Mouse (Mus musculus) neural tube, embryonic 13.5 days (tissue): Measurements from ENCODE around the gene Bsg. TPM values are rescaled to one million over a fixed set of nuclear protein-coding genes. Genes with fewer than 3 reads are reported as not detected.
A peak's percentile ranks its signal among the peaks of the same experiment; 100 is the strongest.

ENCODE experiments used
- ATAC-seq: fragments of 200-750 bp; cut with Nextera tagmentation; 2 replicates; pipeline ENCODE4 v1.8.0; 2017; ENCODE audit warnings: low read depth, mild to moderate bottlenecking, moderate TSS enrichment, moderate library complexity
- H3K27ac ChIP-seq: fragments of 300-500 bp; sonication (generic); replicated peaks from 2 replicates; pipeline ENCODE4 v1.5.1; 2015; ENCODE audit warnings: moderate library complexity, mild to moderate bottlenecking, inconsistent platforms
- H3K27me3 ChIP-seq: fragments of 300-500 bp; sonication (generic); 2 replicates; pipeline ENCODE4 v1.6.1; 2015; ENCODE audit warnings: mild to moderate bottlenecking, inconsistent platforms
- H3K36me3 ChIP-seq: fragments of 300-500 bp; sonication (generic); 2 replicates; pipeline ENCODE4 v1.6.1; 2015; ENCODE audit warnings: mild to moderate bottlenecking, inconsistent platforms
- H3K4me1 ChIP-seq: fragments of 300-500 bp; sonication (generic); replicated peaks from 2 replicates; pipeline ENCODE4 v1.6.1; 2015; ENCODE audit warnings: inconsistent platforms
- H3K4me2 ChIP-seq: fragments of 300-500 bp; sonication (generic); 2 replicates; pipeline ENCODE4 v1.6.1; 2015; ENCODE audit warnings: inconsistent platforms, mild to moderate bottlenecking, moderate library complexity
- H3K4me3 ChIP-seq: fragments of 300-500 bp; sonication (generic); 2 replicates; pipeline ENCODE4 v1.5.1; 2015; ENCODE audit warnings: mild to moderate bottlenecking, inconsistent platforms
- H3K9ac ChIP-seq: fragments of 300-500 bp; sonication (generic); 2 replicates; pipeline ENCODE4 v1.6.1; 2015; ENCODE audit warnings: moderate library complexity, mild to moderate bottlenecking, inconsistent platforms
- H3K9me3 ChIP-seq: fragments of 300-500 bp; sonication (generic); 2 replicates; pipeline ENCODE4 v1.6.1; 2016; ENCODE audit warnings: inconsistent platforms
- WGBS: fragments of 180-500 bp; shearing (Covaris S2); methylation state at CpG from one replicate; pipeline ENCODE4 v1.1.7; 2015; 5-methylcytosine and 5-hydroxymethylcytosine counted together
- polyA plus RNA-seq: library from polyadenylated mRNA; unstranded; fragments of >200 nt; fragmentation: Nextera tagmentation; extraction: Ambion mirVana; gene quantifications from 2 replicates; pipeline ENCODE4 v1.2.1, GENCODE M21; 2015

The Bsg gene
- polyA plus RNA-seq, 1 experiment from 2014 or later, result 762 TPM

- Histone ChIP-seq H3K4me3 (peak overlapping the region; percentile 92), H3K4me1 (peaks cover 30% of the 10 kb centered on the region), H3K9ac (peak overlapping the region; percentile 95), H3K27ac (peak overlapping the region; percentile 98), H3K27me3 (no peaks in the 10 kb centered on the region), H3K4me2 (peak overlapping the region; percentile 99), H3K36me3 (peaks cover 17% of the 10 kb centered on the region), H3K9me3 (no peaks in the 10 kb centered on the region)
- 26% methylated on average over 15 of the region's 15 CpGs for WGBS
- ATAC-seq, result peak; percentile 28
These were observed 34.0 kb upstream of the Bsg start for GRCm38 (mm10) chr10:79670071-79670888.

GRCm38 (mm10) chr10:79671396-79672087 lies 32.7 kb upstream of the Bsg start:
- Histone ChIP-seq H3K27ac (0 out of 2 replicates have a peak overlapping the region, but pooled peaks have one; percentile 98), H3K4me2 (peak overlapping the region; percentile 99), H3K9me3 (no peaks in the 10 kb centered on the region), H3K4me1 (peaks cover 30% of the 10 kb centered on the region), H3K36me3 (peaks cover 29% of the 10 kb centered on the region), H3K27me3 (no peaks in the 10 kb centered on the region), H3K4me3 (peak overlapping the region; percentile 92; the same call in 1 of the 2 replicates), H3K9ac (peak overlapping the region; percentile 95)
- no peak for ATAC-seq
- whole genome bisulfite sequencing, result 25% methylated on average over 6 of the region's 6 CpGs

- Histone ChIP-seq H3K27ac (no peak overlapping the region), H3K9ac (no peak overlapping the region), H3K4me1 (peaks cover 30% of the 10 kb centered on the region), H3K9me3 (no peaks in the 10 kb centered on the region), H3K4me2 (no peak overlapping the region), H3K36me3 (peaks cover 35% of the 10 kb centered on the region), H3K4me3 (no peak overlapping the region), H3K27me3 (no peaks in the 10 kb centered on the region)
- ATAC-seq, result no peak
- 51% methylated on average over 3 of the region's 3 CpGs for WGBS
These were observed 32.2 kb upstream of the Bsg start for GRCm38 (mm10) chr10:79672088-79672455.

GRCm38 (mm10) chr10:79673054-79673453 lies 31.2 kb upstream of the Bsg start:
- H3K4me1 ChIP-seq, result peaks cover 27% of the 10 kb centered on the region
- H3K9ac ChIP-seq, result no peak overlapping the region
- no peak for ATAC-seq
- H3K4me3 ChIP-seq, result no peak overlapping the region
- H3K4me2 ChIP-seq, result no peak overlapping the region
- peaks cover 35% of the 10 kb centered on the region for H3K36me3 ChIP-seq
- no peaks in the 10 kb centered on the region for H3K27me3 ChIP-seq
- 100% methylated on average over 3 of the region's 3 CpGs for WGBS
- no peak overlapping the region for H3K27ac ChIP-seq
- H3K9me3 ChIP-seq, result no peaks in the 10 kb centered on the region

DNA sequence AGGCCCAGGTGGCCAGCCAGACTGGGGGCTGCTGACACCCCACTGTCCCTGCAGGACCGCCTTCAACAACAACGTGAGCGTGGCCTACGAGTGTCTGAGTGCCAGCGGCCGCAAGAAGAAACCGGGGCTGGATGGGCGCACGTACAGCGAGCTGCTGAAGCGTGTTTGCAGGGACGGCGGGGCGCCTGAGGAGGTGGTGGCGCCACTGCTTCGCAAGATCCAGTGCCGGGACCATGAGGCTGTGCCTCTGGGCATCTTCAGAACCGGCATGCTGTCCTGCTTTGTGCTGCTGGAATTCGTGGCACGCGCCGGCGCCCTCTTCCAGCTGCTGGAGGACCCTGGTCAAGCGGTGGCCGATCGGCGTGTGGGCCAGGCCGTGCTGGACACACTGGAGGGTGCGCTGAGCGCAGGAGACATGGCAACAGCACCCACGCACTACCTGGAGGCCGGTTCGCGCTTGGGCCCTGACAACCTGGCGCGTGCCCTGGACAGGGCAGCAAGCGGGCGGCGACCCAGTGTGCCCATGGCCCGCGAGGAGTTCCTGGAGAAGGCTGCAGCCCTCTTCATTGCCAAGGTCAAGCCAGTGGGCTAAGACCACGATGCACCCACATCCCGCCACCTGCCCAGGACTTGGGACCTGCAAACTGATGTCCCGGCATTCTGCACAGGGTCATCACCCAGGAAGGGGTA lies 28.8 kb upstream of the Bsg start:
- 62% methylated on average over 44 of the region's 44 CpGs for WGBS
- H3K27ac ChIP-seq, result no peak overlapping the region
- ATAC-seq, result no peak

GRCm38 (mm10) chr10:79680606-79681495 lies 23.4 kb upstream of the Bsg start:
- peak overlapping the region; percentile 86 for H3K27ac ChIP-seq
- ATAC-seq, result peak; percentile 42
- peak overlapping the region; percentile 98 for H3K4me2 ChIP-seq
- H3K36me3 ChIP-seq, result peaks cover 28% of the 10 kb centered on the region
- H3K4me1 ChIP-seq, result peaks cover 25% of the 10 kb centered on the region
- no peaks in the 10 kb centered on the region for H3K9me3 ChIP-seq
- 41% methylated on average over 11 of the region's 11 CpGs for WGBS
- peak overlapping the region; percentile 69 for H3K9ac ChIP-seq
- no peaks in the 10 kb centered on the region for H3K27me3 ChIP-seq
- peak overlapping the region; percentile 85 for H3K4me3 ChIP-seq

More for the DNA sequence above, 28.8 kb upstream of the Bsg start:
- H3K9ac ChIP-seq, result no peak overlapping the region
- H3K4me2 ChIP-seq, result no peak overlapping the region
- H3K4me3 ChIP-seq, result no peak overlapping the region
- peaks cover 16% of the 10 kb centered on the region for H3K4me1 ChIP-seq
- no peaks in the 10 kb centered on the region for H3K27me3 ChIP-seq
- peaks cover 35% of the 10 kb centered on the region for H3K36me3 ChIP-seq
- H3K9me3 ChIP-seq, result no peaks in the 10 kb centered on the region

DNA sequence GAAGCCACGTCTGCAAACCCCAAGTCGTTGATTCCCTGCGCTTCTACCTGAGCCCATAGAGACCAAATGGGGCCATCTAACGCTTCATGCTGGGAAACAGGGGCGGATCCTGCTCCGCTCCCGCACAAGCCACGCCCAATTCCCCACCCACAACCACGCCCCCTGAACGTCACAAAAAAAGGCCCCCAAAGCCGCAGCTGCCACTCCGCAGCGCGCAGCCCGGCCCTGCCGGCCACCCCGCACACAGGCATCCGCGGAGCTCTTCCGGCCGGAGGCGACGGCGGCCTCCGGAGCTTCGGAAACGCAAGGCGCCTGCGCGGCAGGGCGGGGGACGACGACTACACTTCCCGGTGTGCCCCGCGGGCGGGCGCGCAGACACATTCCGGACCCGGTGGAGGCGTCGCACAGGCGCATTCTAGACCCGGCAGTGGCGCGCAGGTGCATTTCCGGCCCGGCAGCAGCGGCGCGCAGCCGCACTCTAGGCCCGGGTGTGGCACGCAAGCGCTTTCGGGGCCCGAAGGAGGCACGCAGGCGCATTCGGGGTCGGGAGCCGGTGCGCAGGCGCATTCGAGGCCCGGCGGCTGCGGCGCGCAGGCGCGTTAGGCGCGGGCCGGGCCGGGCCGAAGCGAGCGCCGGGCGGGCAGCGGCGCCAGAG lies 22.6 kb upstream of the Bsg start, which contains the start of gene Cdc34:
Gene Cdc34 (plus strand): TSS at position 605 of the 655 bp plus-strand sequence.
- peaks cover 28% of the 10 kb centered on the region for H3K36me3 ChIP-seq
- H3K4me1 ChIP-seq, result peaks cover 25% of the 10 kb centered on the region
- peak within 1 kb of the TSS; percentile 86 for H3K27ac ChIP-seq
- H3K4me3 ChIP-seq, result peak within 1 kb of the TSS; percentile 85
- peak within 1 kb of the TSS; percentile 91 for H3K9ac ChIP-seq
- WGBS, result under 1% methylated on average over 75 of the region's 84 CpGs
- no peaks in the 10 kb centered on the region for H3K9me3 ChIP-seq
- H3K4me2 ChIP-seq, result peak within 1 kb of the TSS; percentile 98
- H3K27me3 ChIP-seq, result no peaks in the 10 kb centered on the region
- ATAC-seq, result peak; percentile 92

- Histone ChIP-seq H3K4me1 (peaks cover 25% of the 10 kb centered on the region), H3K27me3 (no peaks in the 10 kb centered on the region), H3K36me3 (peaks cover 32% of the 10 kb centered on the region), H3K9ac (peak overlapping the region; percentile 91), H3K27ac (peak overlapping the region; percentile 67), H3K4me2 (peak overlapping the region; percentile 98), H3K4me3 (peak overlapping the region; percentile 85), H3K9me3 (no peaks in the 10 kb centered on the region)
- WGBS, result 1% methylated on average over 10 of the region's 10 CpGs
- ATAC-seq, result no peak; the same call in 1 of the 2 replicates
These were observed 21.8 kb upstream of the Bsg start for GRCm38 (mm10) chr10:79682551-79682915.

- H3K4me2 ChIP-seq, result peak overlapping the region; percentile 98
- no peaks in the 10 kb centered on the region for H3K9me3 ChIP-seq
- H3K27ac ChIP-seq, result peak overlapping the region; percentile 67
- H3K36me3 ChIP-seq, result peaks cover 38% of the 10 kb centered on the region
- 6% methylated on average over 10 of the region's 10 CpGs for WGBS
- peaks cover 25% of the 10 kb centered on the region for H3K4me1 ChIP-seq
- no peak for ATAC-seq
- H3K9ac ChIP-seq, result peak overlapping the region; percentile 91
- H3K27me3 ChIP-seq, result no peaks in the 10 kb centered on the region
- peak overlapping the region; percentile 85 for H3K4me3 ChIP-seq
These were observed 21.2 kb upstream of the Bsg start for GRCm38 (mm10) chr10:79682916-79683582.

- Histone ChIP-seq H3K9me3 (no peaks in the 10 kb centered on the region), H3K36me3 (peaks cover 47% of the 10 kb centered on the region), H3K9ac (peak overlapping the region; percentile 91), H3K27me3 (no peaks in the 10 kb centered on the region), H3K4me2 (peak overlapping the region; percentile 98), H3K4me1 (peaks cover 25% of the 10 kb centered on the region), H3K27ac (no peak overlapping the region), H3K4me3 (peak overlapping the region; percentile 85)
- ATAC-seq, result no peak
- WGBS, result 90% methylated on average over 6 of the region's 6 CpGs
These were observed 20.3 kb upstream of the Bsg start for GRCm38 (mm10) chr10:79683726-79684640.
